Mouse (Mus musculus) liver, postnatal 0 days (tissue): ENCODE results near the gene Sohlh1.

ENCODE experiments used
- CTCF ChIP-seq: sonication (generic); IDR thresholded peaks from 2 replicates; pipeline ENCODE4 v1.5.1; 2016; ENCODE audit warnings: antibody characterized with exemption, low read depth
- EP300 ChIP-seq: IDR thresholded peaks from 2 replicates; pipeline ENCODE4 v1.6.1; 2016; ENCODE audit warnings: antibody characterized with exemption, low read depth, mild to moderate bottlenecking

DNA sequence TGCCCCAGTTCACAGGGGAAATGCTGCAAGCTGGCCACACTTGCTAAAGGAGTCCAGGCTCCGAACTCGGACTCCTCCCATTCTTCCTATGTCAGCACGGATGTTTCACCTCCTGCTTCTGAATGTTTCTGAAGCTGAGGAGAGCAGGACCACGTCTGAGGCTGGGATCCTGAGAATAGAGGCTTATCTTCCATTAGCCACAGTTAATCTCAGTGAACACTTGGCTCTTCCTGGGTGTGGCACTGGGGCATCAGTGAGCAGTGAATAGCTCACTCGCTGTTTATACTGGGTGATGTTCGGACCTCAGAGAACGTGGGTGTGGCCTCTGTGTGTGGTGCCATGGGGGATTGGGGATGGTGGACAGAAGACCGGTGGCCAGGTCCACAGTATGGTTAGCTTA lies 40.2 kb upstream of the Sohlh1 start:
- TF ChIP-seq CTCF = no peak
- TF ChIP-seq EP300 = no peak
